Mouse (Mus musculus): ENCODE measurements around the gene Fancc.

DNA sequence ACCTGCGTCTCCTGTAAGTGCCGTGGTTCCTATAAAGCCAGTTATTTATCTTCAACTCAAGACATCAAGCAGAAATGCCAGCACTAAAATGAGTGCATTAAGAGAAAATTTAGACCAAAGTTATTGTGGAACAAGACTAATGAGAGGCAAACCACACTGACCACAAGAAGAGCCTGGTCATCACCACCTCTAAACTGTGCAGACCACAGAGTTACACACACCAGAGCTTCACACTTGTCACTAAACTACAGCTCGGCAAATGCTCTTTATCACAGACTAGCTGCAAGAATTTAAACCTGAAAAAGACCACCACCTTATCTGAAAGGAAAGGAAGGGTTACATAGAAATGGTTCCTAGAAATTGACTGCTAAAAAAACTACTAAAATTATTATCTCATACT, 135.3 kb downstream of the Fancc start:
- TF ChIP-seq POLR2A (IDR thresholded peaks at IDR 0.05; ENCODE audit: insufficient read length, low read depth): no peak
- no peak for TF ChIP-seq MYOG (IDR thresholded peaks at IDR 0.05; ENCODE audit: control insufficient read depth in 1 of 3, insufficient read depth in 1 of 3, insufficient read length in 2 of 3, low read depth in 2 of 3)
- TF ChIP-seq E2F4 (IDR thresholded peaks at IDR 0.05; ENCODE audit: insufficient read depth): no peak
- no peak for TF ChIP-seq MAX (IDR thresholded peaks at IDR 0.05; ENCODE audit: low read depth)
- no peak for TF ChIP-seq CEBPB (IDR thresholded peaks at IDR 0.05; ENCODE audit: insufficient read depth, poor library complexity, severe bottlenecking)
- TF ChIP-seq POLR2AphosphoS2 (IDR thresholded peaks at IDR 0.05; ENCODE audit: insufficient read length, low read depth): no peak
- no peak for TF ChIP-seq USF1 (IDR thresholded peaks at IDR 0.05; ENCODE audit: low read depth)
- TF ChIP-seq SRF (IDR thresholded peaks at IDR 0.05; ENCODE audit: control insufficient read depth, insufficient read length, low read depth): no peak
- TF ChIP-seq MYOD1 (IDR thresholded peaks at IDR 0.05; ENCODE audit: control insufficient read depth in 1 of 3, insufficient read length in 2 of 3, low read depth in 2 of 3): no peak

Measured in myocyte (in vitro differentiated cells).